Mouse (Mus musculus): ENCODE data around the gene Tes.

The Tes gene

GRCm38 (mm10) chr6:17079826-17080225, 14.9 kb downstream of the Tes start:
- no peak for DNase-seq

- DNase-seq, result no peak
These were observed 17.3 kb downstream of the Tes start for GRCm38 (mm10) chr6:17082238-17082637.

DNA sequence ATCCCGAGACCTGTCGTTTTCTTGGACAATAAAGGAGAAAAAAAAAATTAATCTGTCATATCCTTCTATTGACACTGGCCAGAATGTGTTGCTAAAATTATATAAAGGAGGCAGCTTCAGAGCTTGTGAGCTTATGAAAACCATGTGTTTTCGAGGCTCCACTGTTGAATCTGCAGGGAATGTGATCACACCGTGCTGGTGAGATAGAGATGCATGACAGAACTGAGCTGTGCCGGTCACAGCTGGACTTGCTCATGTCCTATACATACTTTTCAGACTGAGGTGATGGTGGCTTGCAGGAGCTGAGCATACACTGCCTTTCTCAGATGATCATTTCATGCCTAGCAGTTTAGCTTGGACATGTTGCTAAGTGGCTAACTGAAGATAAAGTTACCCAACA, 17.9 kb downstream of the Tes start:
- DNase-seq, result no peak

GRCm38 (mm10) chr6:17087485-17087884, 22.5 kb downstream of the Tes start:
- peak; percentile 56 to 80 for DNase-seq

GRCm38 (mm10) chr6:17097301-17097700, 32.4 kb downstream of the Tes start:
- DNase-seq, result no peak

DNA sequence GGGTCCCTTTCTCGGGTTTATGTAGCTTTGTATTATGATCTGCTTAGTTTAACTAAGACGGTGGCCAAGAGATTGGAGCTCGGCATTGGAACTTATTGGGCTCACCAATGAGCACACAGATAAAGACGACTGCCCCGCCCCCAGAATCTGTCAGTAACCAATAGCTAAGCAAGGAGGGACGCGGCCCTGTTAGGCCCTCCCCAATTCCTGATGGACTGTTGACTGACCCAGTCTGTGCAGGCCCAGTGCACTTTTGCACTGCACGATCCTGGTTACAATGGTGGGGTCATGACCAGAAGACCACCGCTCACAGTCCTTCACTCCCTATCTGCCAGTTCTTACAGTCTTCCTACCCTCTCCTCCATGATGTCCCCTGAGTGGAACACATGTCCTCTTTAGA, 33.6 kb downstream of the Tes start:
- DNase-seq, result no peak

- no peak for DNase-seq
These were observed 34.7 kb downstream of the Tes start for GRCm38 (mm10) chr6:17099477-17100130.

DNA sequence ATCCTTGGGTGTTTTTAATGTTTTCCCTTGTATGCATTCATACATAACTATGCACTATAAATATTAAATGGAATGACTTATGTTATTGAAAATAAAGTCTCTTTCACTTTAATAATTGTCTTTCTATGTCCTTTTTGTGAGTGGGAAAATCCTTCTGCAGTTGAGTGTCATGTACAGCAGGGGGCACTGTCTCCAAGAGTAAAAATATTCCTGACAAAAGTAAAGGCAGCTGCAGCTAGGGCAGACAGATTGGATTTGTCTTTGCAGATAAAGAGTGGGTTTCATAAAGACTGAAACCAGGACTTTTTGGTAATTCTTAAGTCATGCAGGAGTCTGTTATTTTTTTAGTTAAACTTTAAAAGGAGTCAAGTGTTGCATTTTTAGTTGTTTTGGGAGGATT, 40.8 kb downstream of the Tes start:
- peak in 1 of 2 experiments; percentile 71 for DNase-seq

GRCm38 (mm10) chr6:17106493-17106892, 41.5 kb downstream of the Tes start:
- DNase-seq, result no peak

DNA sequence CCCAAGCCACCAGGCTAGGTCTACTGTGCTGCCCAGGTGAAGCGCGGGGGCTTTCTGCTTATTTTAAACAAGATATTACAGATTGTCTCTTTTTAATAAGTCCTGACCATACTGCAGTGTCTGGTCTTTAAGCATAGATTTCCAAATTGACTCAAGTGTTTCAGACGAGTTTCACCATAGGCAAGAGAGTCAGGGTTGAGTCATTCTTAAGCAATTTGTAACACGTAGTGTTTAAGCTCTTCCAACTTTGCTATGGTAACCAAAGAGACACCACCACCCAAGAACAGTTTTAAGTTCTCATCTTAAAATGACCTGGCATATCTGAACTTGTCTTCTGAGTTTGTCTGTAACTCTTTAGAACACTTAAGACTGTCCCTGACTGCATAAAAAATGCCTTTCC, 44.3 kb downstream of the Tes start:
- no peak for DNase-seq

- DNase-seq, result peak; percentile 33 to 54
These were observed 45.7 kb downstream of the Tes start for GRCm38 (mm10) chr6:17110564-17111100.

DNA sequence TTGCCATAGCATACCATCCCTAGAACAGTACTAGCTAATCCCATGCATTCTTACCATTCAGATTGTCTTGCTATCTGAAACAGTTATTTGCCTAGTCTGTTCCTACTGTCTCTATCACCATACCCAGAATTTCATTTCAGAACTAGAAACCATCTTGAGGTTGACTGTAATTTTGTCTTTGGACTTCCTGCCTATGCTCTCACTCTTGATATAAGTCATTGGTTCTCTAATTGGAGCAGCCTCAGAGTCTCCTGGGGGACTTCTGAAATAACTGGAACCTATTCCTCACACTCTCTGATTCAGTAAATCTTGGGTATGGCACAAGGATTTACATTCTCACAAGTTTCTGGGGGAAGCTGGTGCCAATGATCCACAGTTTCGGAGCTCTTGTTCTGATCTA, 47.1 kb downstream of the Tes start:
- DNase-seq, result no peak

GRCm38 (mm10) chr6:17112990-17113389, 48.0 kb downstream of the Tes start:
- DNase-seq, result no peak

- peak; percentile 15 to 28 for DNase-seq
These were observed 49.6 kb downstream of the Tes start for GRCm38 (mm10) chr6:17114588-17114987.

- DNase-seq, result peak; percentile 29 to 39
These were observed 50.3 kb downstream of the Tes start for GRCm38 (mm10) chr6:17115046-17115790.

GRCm38 (mm10) chr6:17119521-17120232, 54.7 kb downstream of the Tes start:
- DNase-seq, result no peak

DNA sequence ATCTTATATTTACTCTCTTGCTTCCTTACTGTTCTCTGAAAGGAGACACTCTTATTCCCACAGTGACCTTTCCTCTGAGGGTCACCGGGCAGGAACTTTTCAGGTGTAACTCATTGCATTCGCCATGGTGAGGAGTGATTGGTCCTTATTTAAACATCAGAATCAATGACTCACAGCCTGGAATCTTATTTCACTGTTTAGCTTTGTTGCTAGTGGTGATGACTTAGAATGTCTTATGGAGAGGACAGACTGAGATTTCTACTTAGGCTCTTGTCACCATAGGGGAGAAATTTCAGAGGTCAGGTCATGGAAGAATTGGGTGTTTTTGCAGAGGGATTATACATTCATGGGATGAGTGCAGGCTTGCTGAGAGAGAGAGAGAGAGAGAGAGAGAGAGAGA, 75.1 kb downstream of the Tes start:
- no peak for DNase-seq

- DNase-seq, result no peak
These were observed 77.8 kb downstream of the Tes start for GRCm38 (mm10) chr6:17142577-17143359.

GRCm38 (mm10) chr6:17151071-17151715, 86.2 kb downstream of the Tes start:
- no peak for DNase-seq

DNA sequence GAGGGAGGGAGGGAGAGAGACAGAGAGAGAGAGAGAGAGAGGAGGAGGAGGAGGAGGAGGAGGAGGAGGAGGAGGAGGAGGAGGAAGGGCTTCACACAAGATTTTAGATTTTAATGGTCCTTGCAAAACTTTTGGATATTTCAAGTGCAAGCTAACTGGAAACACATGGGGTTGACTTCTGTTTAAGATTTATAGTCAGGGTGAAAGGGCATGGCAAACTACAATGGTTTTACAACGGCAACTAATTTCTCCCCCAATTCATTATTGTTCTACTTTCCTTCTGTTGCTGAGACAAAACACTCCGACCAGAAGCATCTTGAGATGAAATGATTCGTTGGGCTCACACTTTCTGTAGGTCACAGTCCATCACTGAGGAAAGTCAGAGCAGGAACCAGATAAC, 87.6 kb downstream of the Tes start:
- DNase-seq, result no peak

Measured in lung, postnatal 4 days (tissue).